Mouse (Mus musculus) liver, postnatal 0 days (tissue): ENCODE results near the gene Pdlim7.

Experiments
- CTCF ChIP-seq: sonication (generic); IDR thresholded peaks from 2 replicates; pipeline ENCODE4 v1.5.1; 2016; ENCODE audit warnings: antibody characterized with exemption, low read depth
- EP300 ChIP-seq: IDR thresholded peaks from 2 replicates; pipeline ENCODE4 v1.6.1; 2016; ENCODE audit warnings: antibody characterized with exemption, low read depth, mild to moderate bottlenecking

DNA sequence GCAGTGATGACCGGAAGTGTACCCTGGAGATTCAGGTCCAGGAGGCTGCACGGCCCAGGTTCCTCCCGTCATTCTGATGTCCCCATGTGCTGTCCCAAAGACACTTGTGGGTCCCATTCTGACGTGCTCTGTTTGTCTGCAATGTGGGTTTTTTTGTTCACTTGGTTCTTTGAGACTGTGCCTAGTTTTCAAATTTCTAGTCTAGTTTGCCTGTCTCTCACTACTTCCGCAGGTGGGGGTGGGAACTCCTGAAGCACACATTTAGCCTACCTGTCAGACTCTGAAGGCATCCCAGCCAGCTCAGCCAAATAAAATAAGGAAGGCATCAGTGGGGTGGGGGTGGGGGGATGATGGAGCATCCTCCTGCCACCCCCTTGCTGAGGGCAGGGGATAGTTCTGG, 65.3 kb downstream of the Pdlim7 start:
- TF ChIP-seq CTCF: no peak
- TF ChIP-seq EP300: no peak
